Mouse (Mus musculus) limb, embryonic 14.5 days (tissue): ENCODE measurements around the gene Dpp9. TPM values are rescaled to one million over a fixed set of nuclear protein-coding genes. Genes with fewer than 3 reads are reported as not detected.
A peak's percentile ranks its signal among the peaks of the same experiment; 100 is the strongest.

Experiments used
- ATAC-seq: fragments of 200-750 bp; cut with Nextera tagmentation; 2 replicates; pipeline ENCODE4 v1.8.0; 2017; ENCODE audit warnings: low read depth, moderate number of reproducible peaks, moderate TSS enrichment; ENCODE audit not compliant: low FRiP score
- DNase-seq: peaks from one replicate; pipeline ENCODE4 v3.0.0-alpha.2; 2015; ENCODE audit warnings: low spot score
- H3K27ac ChIP-seq: fragments of 300-500 bp; sonication (generic); replicated peaks from 2 replicates; pipeline ENCODE4 v1.5.1; 2014; ENCODE audit warnings: low read depth, mild to moderate bottlenecking, low read length, moderate library complexity, mixed read lengths
- H3K27me3 ChIP-seq: fragments of 300-500 bp; sonication (generic); 2 replicates; pipeline ENCODE4 v1.6.1; 2014; ENCODE audit warnings: low read length, mixed read lengths; ENCODE audit not compliant: control insufficient read depth, insufficient read depth
- H3K36me3 ChIP-seq: fragments of 300-500 bp; sonication (generic); 2 replicates; pipeline ENCODE4 v1.6.1; 2014; ENCODE audit warnings: mild to moderate bottlenecking, low read length, moderate library complexity, mixed read lengths; ENCODE audit not compliant: control insufficient read depth, insufficient read depth
- H3K4me1 ChIP-seq: fragments of 300-500 bp; sonication (generic); 2 replicates; pipeline ENCODE4 v1.6.1; 2014; ENCODE audit warnings: antibody characterized with exemption, low read length, mixed read lengths; ENCODE audit not compliant: control insufficient read depth, insufficient read depth
- H3K4me2 ChIP-seq: fragments of 300-500 bp; sonication (generic); replicated peaks from 2 replicates; pipeline ENCODE4 v1.6.1; 2014; ENCODE audit warnings: low read depth, mild to moderate bottlenecking, low read length, moderate library complexity; ENCODE audit not compliant: severe bottlenecking
- H3K4me3 ChIP-seq: fragments of 300-500 bp; sonication (generic); replicated peaks from 2 replicates; pipeline ENCODE4 v1.5.1; 2014; ENCODE audit warnings: low read length
- H3K9ac ChIP-seq: fragments of 300-500 bp; sonication (generic); 2 replicates; pipeline ENCODE4 v1.6.1; 2014; ENCODE audit warnings: mild to moderate bottlenecking, low read depth, low read length, moderate library complexity; ENCODE audit not compliant: severe bottlenecking
- H3K9me3 ChIP-seq: fragments of 300-500 bp; sonication (generic); 2 replicates; pipeline ENCODE4 v1.6.1; 2016; ENCODE audit warnings: low read length; ENCODE audit not compliant: control insufficient read depth
- POLR2A ChIP-seq: fragments of 200-500 bp; IDR thresholded peaks from 2 replicates; pipeline ENCODE4 v1.8.0; 2012; ENCODE audit warnings: inconsistent platforms, mild to moderate bottlenecking, moderate library complexity, borderline replicate concordance; ENCODE audit not compliant: insufficient read depth, insufficient read length; ENCODE audit errors: extremely low read depth
- WGBS: fragments of 180-500 bp; shearing (Covaris S2); extraction: QIAGEN DNeasy Blood & Tissue Kit; methylation state at CpG from one replicate; pipeline ENCODE4 v1.1.7; 2014; 5-methylcytosine and 5-hydroxymethylcytosine counted together
- polyA plus RNA-seq, 2 experiments: library from polyadenylated mRNA; depleted of rRNA in 1 of 2; stranded (reverse) in 1 of 2; unstranded in 1 of 2; fragments of >200 nt; fragmentation: Nextera tagmentation in 1 of 2; extraction: Ambion mirVana in 1 of 2; gene quantifications; 2 replicates each; pipeline versions ENCODE4 v1.2.1 to v1.2.3; 2012 to 2014

Gene Dpp9
- polyA plus RNA-seq, 2 experiments: 33.9 to 54.3 TPM

- Histone ChIP-seq H3K27me3 (no peaks in the 10 kb centered on the region), H3K9me3 (no peaks in the 10 kb centered on the region), H3K4me1 (no peaks in the 10 kb centered on the region), H3K4me3 (no peak overlapping the region), H3K27ac (no peak overlapping the region), H3K36me3 (peaks cover 87% of the 10 kb centered on the region), H3K4me2 (no peak overlapping the region), H3K9ac (no peak overlapping the region)
- ATAC-seq (no peak), DNase-seq (no peak)
- TF ChIP-seq POLR2A: no peak
- WGBS: 88% methylated on average over 13 of the region's 13 CpGs
These were observed 23.9 kb downstream of the Dpp9 start for GRCm38 (mm10) chr17:56194765-56195164.

- no peak for ATAC-seq
- H3K27me3 ChIP-seq: no peaks in the 10 kb centered on the region
- H3K9ac ChIP-seq: no peak overlapping the region
- H3K36me3 ChIP-seq: peaks cover 89% of the 10 kb centered on the region
- no peak for DNase-seq
- H3K9me3 ChIP-seq: no peaks in the 10 kb centered on the region
- no peaks in the 10 kb centered on the region for H3K4me1 ChIP-seq
- TF ChIP-seq POLR2A: no peak
- WGBS: 84% methylated on average over 12 of the region's 12 CpGs
- H3K4me3 ChIP-seq: no peak overlapping the region
- H3K27ac ChIP-seq: no peak overlapping the region
- H3K4me2 ChIP-seq: no peak overlapping the region
These were observed 24.3 kb downstream of the Dpp9 start for GRCm38 (mm10) chr17:56194357-56194756.

- Histone ChIP-seq H3K4me3 (no peak overlapping the region), H3K9me3 (no peaks in the 10 kb centered on the region), H3K9ac (no peak overlapping the region), H3K27ac (no peak overlapping the region), H3K4me1 (no peaks in the 10 kb centered on the region), H3K36me3 (peaks cover 85% of the 10 kb centered on the region), H3K27me3 (no peaks in the 10 kb centered on the region), H3K4me2 (no peak overlapping the region)
- no peak for TF ChIP-seq POLR2A
- ATAC-seq (no peak), DNase-seq (no peak)
- WGBS: 90% methylated on average over 6 of the region's 6 CpGs
These were observed 27.4 kb downstream of the Dpp9 start for GRCm38 (mm10) chr17:56191266-56191665.

- H3K4me2 ChIP-seq: no peak overlapping the region
- peaks cover 50% of the 10 kb centered on the region for H3K36me3 ChIP-seq
These were observed 33.2 kb downstream of the Dpp9 start for GRCm38 (mm10) chr17:56185281-56186141.

GRCm38 (mm10) chr17:56183658-56184103 lies 35.0 kb downstream of the Dpp9 start, which contains the start of gene Mydgf:
Gene Mydgf (minus strand): TSS chr17:56183920.
- H3K4me2 ChIP-seq: peak within 1 kb of the TSS; percentile 87
- TF ChIP-seq POLR2A: 0 out of 2 replicates have a peak, but pooled peaks have one; percentile 7
- WGBS: under 1% methylated on average over 47 of the region's 47 CpGs
- H3K27ac ChIP-seq: peak within 1 kb of the TSS; percentile 44; the same call in 1 of the 2 replicates
- H3K27me3 ChIP-seq: no peaks in the 10 kb centered on the region
- peak; percentile 93 for ATAC-seq
- peak within 1 kb of the TSS; percentile 83 for H3K4me3 ChIP-seq
- H3K9me3 ChIP-seq: no peaks in the 10 kb centered on the region
- peak within 1 kb of the TSS; percentile 67 for H3K9ac ChIP-seq
- peak; percentile 98 for DNase-seq
- H3K4me1 ChIP-seq: no peaks in the 10 kb centered on the region; the same call in 1 of the 2 replicates
- H3K36me3 ChIP-seq: peaks cover 50% of the 10 kb centered on the region

More at GRCm38 (mm10) chr17:56185281-56186141, 33.2 kb downstream of the Dpp9 start:
- Histone ChIP-seq H3K27ac (peak overlapping the region; percentile 71), H3K4me3 (no peak overlapping the region), H3K9ac (0 out of 2 replicates have a peak overlapping the region, but pooled peaks have one; percentile 16), H3K27me3 (no peaks in the 10 kb centered on the region), H3K4me1 (no peaks in the 10 kb centered on the region; the same call in 1 of the 2 replicates), H3K9me3 (no peaks in the 10 kb centered on the region)
- 47% methylated on average over 11 of the region's 11 CpGs for WGBS
- no peak for TF ChIP-seq POLR2A
- DNase-seq (peak; percentile 64), ATAC-seq (peak; percentile 51)
